Mouse (Mus musculus) heart, postnatal 0 days (tissue): ENCODE results near the gene Klhl11.

Experiments used
- CTCF ChIP-seq: IDR thresholded peaks from 2 replicates; pipeline ENCODE4 v1.5.1; 2016; ENCODE audit warnings: antibody characterized with exemption, control low read depth, low read depth
- EP300 ChIP-seq: IDR thresholded peaks from 2 replicates; pipeline ENCODE4 v1.6.1; 2016; ENCODE audit warnings: antibody characterized with exemption, low read depth

GRCm38 (mm10) chr11:100421537-100421936 is 51.0 kb downstream of the Klhl11 start:
- TF ChIP-seq CTCF (no peak), EP300 (no peak)
